ENCODE assay signal across 14 mouse cellular contexts in the genomic region with DNA sequence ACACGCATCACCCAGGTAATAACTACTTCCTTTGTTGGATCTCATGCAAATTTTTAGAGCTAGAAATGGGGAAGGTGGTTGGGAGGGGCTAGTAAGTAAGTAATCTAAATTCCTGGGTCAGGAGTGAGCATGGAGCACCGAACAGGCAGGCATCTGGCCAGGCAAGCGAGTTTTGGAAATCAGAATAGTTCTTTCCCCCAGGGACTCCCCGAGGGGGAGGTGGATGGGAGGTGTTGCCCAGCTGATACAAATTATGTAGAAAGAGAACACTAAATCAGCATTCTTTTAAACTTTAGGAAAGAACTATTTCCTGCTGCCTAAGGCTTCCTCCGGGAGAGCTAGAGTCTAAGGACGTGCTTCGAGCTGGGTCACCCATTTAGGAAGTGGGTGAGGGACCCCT. TPM values are rescaled to one million over a fixed set of nuclear protein-coding genes. Genes with fewer than 3 reads are reported as not detected.
DNase-seq lines count a peak whose midpoint lies in the region; ATAC-seq and TF ChIP-seq lines count a peak whose summit lies in the region.
"Had no signal": no experiment of that assay in that cellular context is flagged by ENCODE, and none has a peak within 500 bp of the region (broad histone marks: within the 10 kb centered on the region; RNA-seq: fewer than 3 reads in every experiment).

No protein-coding gene starts in this region.

- DNase-seq in gastrocnemius, adult 18-20 months (ENCODE audit: low spot score): peak; percentile 33
- no peak for DNase-seq in gastrocnemius, postnatal 36 days
- peak; percentile 12 for DNase-seq in hindbrain, embryonic 10.5 days (ENCODE audit: low spot score)
- peak; percentile 73 for DNase-seq in 3T3-L1 (ENCODE audit: low read depth, low spot score)
- peak; percentile 52 for DNase-seq in embryonic facial prominence, embryonic 11.5 days (ENCODE audit: low spot score)
- DNase-seq in Muller cell, postnatal 12 days (ENCODE audit: inconsistent ontology term): no peak
- DNase-seq: B cell, adult 2 months; cerebellum, adult 18-20 months had no signal

- H3K27me3 ChIP-seq in hindbrain, embryonic 10.5 days (ENCODE audit: insufficient read depth, poor library complexity, severe bottlenecking): peaks cover 44% of the 10 kb centered on the region
- H3K27me3 ChIP-seq in hindbrain, embryonic 13.5 days: 0 out of 2 replicates have a peak, but pooled peaks cover 16% of the 10 kb centered on the region
- H3K27me3 ChIP-seq in embryonic facial prominence, embryonic 11.5 days (ENCODE audit: control insufficient read depth, insufficient read depth, low read length): no peaks in the 10 kb centered on the region
- H3K27me3 ChIP-seq in intestine, postnatal 0 days (replicated peaks; ENCODE audit: control insufficient read depth, insufficient read depth, low read length): no peaks in the 10 kb centered on the region
- H3K27me3 ChIP-seq: forebrain, embryonic 15.5 days; liver, embryonic 12.5 days; neural tube, embryonic 15.5 days had no signal

- H3K36me3 ChIP-seq in hindbrain, embryonic 10.5 days: no peaks in the 10 kb centered on the region
- H3K36me3 ChIP-seq in hindbrain, embryonic 13.5 days: no peaks in the 10 kb centered on the region
- H3K36me3 ChIP-seq in embryonic facial prominence, embryonic 11.5 days (replicated peaks; ENCODE audit: control insufficient read depth, insufficient read depth, low read depth, low read length): no peaks in the 10 kb centered on the region
- H3K36me3 ChIP-seq in intestine, postnatal 0 days (ENCODE audit: control insufficient read depth, insufficient read depth): no peaks in the 10 kb centered on the region
- H3K36me3 ChIP-seq: forebrain, embryonic 15.5 days; liver, embryonic 12.5 days; neural tube, embryonic 15.5 days had no signal

- no peaks in the 10 kb centered on the region for H3K9me3 ChIP-seq in hindbrain, embryonic 10.5 days
- H3K9me3 ChIP-seq in hindbrain, embryonic 13.5 days: no peaks in the 10 kb centered on the region
- no peaks in the 10 kb centered on the region for H3K9me3 ChIP-seq in embryonic facial prominence, embryonic 11.5 days (replicated peaks; ENCODE audit: control insufficient read depth, low read length)
- no peaks in the 10 kb centered on the region for H3K9me3 ChIP-seq in intestine, postnatal 0 days (ENCODE audit: control insufficient read depth)
- H3K9me3 ChIP-seq: forebrain, embryonic 15.5 days; liver, embryonic 12.5 days; neural tube, embryonic 15.5 days had no signal

- ATAC-seq in hindbrain, embryonic 13.5 days (ENCODE audit: low FRiP score): no peak
- no peak for ATAC-seq in embryonic facial prominence, embryonic 11.5 days (replicated peaks; ENCODE audit: insufficient number of reproducible peaks, low FRiP score, low TSS enrichment, low read depth)
- no peak for ATAC-seq in intestine, postnatal 0 days
- ATAC-seq: inflammation-experienced regulatory T-cells, adult 6 months; liver, embryonic 12.5 days had no signal

- H3K4me1 ChIP-seq in hindbrain, embryonic 10.5 days (replicated peaks): no peaks in the 10 kb centered on the region
- no peaks in the 10 kb centered on the region for H3K4me1 ChIP-seq in hindbrain, embryonic 13.5 days (replicated peaks)
- H3K4me1 ChIP-seq in embryonic facial prominence, embryonic 11.5 days (ENCODE audit: control insufficient read depth, insufficient read depth, low read length): no peaks in the 10 kb centered on the region
- no peaks in the 10 kb centered on the region for H3K4me1 ChIP-seq in intestine, postnatal 0 days (replicated peaks; ENCODE audit: control insufficient read depth, insufficient read depth, low read length)
- H3K4me1 ChIP-seq: forebrain, embryonic 15.5 days; liver, embryonic 12.5 days; neural tube, embryonic 15.5 days had no signal

- no peak overlapping the region for H3K4me3 ChIP-seq in hindbrain, embryonic 10.5 days
- no peak overlapping the region for H3K4me3 ChIP-seq in hindbrain, embryonic 13.5 days
- H3K4me3 ChIP-seq in embryonic facial prominence, embryonic 11.5 days (ENCODE audit: low read depth, low read length): no peak overlapping the region
- H3K4me3 ChIP-seq in intestine, postnatal 0 days (ENCODE audit: low read depth, low read length): no peak overlapping the region
- H3K4me3 ChIP-seq: forebrain, embryonic 15.5 days; liver, embryonic 12.5 days; neural tube, embryonic 15.5 days had no signal

- 63% methylated on average over 7 of the region's 7 CpGs for WGBS in hindbrain, embryonic 10.5 days
- WGBS in hindbrain, embryonic 13.5 days: 72% methylated on average over 7 of the region's 7 CpGs
- 33% methylated on average over 7 of the region's 7 CpGs for WGBS in embryonic facial prominence, embryonic 11.5 days
- WGBS in intestine, postnatal 0 days: 60% methylated on average over 7 of the region's 7 CpGs

- no peak for TF ChIP-seq CTCF in intestine, postnatal 0 days (IDR thresholded peaks at IDR 0.05; ENCODE audit: low read depth)

- no peak overlapping the region for H3K27ac ChIP-seq in hindbrain, embryonic 10.5 days
- no peak overlapping the region for H3K27ac ChIP-seq in hindbrain, embryonic 13.5 days
- no peak overlapping the region for H3K27ac ChIP-seq in embryonic facial prominence, embryonic 11.5 days (replicated peaks; ENCODE audit: low read depth, low read length)
- H3K27ac ChIP-seq in intestine, postnatal 0 days (ENCODE audit: low read depth, low read length): no peak overlapping the region
- H3K27ac ChIP-seq: forebrain, embryonic 15.5 days; liver, embryonic 12.5 days; neural tube, embryonic 15.5 days had no signal

- no peak overlapping the region for H3K4me2 ChIP-seq in hindbrain, embryonic 13.5 days
- H3K4me2 ChIP-seq in embryonic facial prominence, embryonic 11.5 days (ENCODE audit: low read depth, low read length): no peak overlapping the region
- no peak overlapping the region for H3K4me2 ChIP-seq in intestine, postnatal 0 days (replicated peaks; ENCODE audit: low read depth)
- H3K4me2 ChIP-seq: forebrain, embryonic 15.5 days; liver, embryonic 12.5 days; neural tube, embryonic 15.5 days had no signal

- intact Hi-C loops in gastrocnemius, postnatal 36 days (cut with DNase I): no loop called here

- H3K9ac ChIP-seq in hindbrain, embryonic 13.5 days: no peak overlapping the region
- H3K9ac ChIP-seq in embryonic facial prominence, embryonic 11.5 days (replicated peaks; ENCODE audit: low read length): no peak overlapping the region
- no peak overlapping the region for H3K9ac ChIP-seq in intestine, postnatal 0 days (ENCODE audit: low read depth, low read length)
- H3K9ac ChIP-seq: forebrain, embryonic 15.5 days; liver, embryonic 12.5 days; neural tube, embryonic 15.5 days had no signal

RNA-seq across cellular contexts. Expression of a gene that starts 25.8 kb away (rescaled TPM):
- 10 to 100 TPM; 13.4 to 17.4 TPM for total RNA-seq in gastrocnemius, adult 18-20 months (2021)
- total RNA-seq in gastrocnemius, postnatal 36 days (2021): 10 to 100 TPM; 16.6 to 18.6 TPM
- polyA plus RNA-seq in hindbrain, embryonic 10.5 days (2016; fragmentation: Nextera tagmentation; extraction: Ambion mirVana): 26.6 and 28.6 TPM in 2 replicates
- polyA plus RNA-seq in hindbrain, embryonic 13.5 days (2015; fragmentation: Nextera tagmentation; extraction: Ambion mirVana): 11.9 TPM in 2 replicates
- polyA plus RNA-seq in embryonic facial prominence, embryonic 11.5 days (2014; fragmentation: Nextera tagmentation; extraction: Ambion mirVana): 23.3 and 27.7 TPM in 2 replicates
- 32.8 and 37.5 TPM in 2 replicates for polyA plus RNA-seq in intestine, postnatal 0 days (2015; fragmentation: Nextera tagmentation; extraction: Ambion mirVana)

Comparison
In these comparisons a context has a peak if more than half of its experiments do, and no peak if none do; other contexts are left out.
1. DNase-seq: peak in gastrocnemius, adult 18-20 months (single experiment), hindbrain, embryonic 10.5 days (single experiment), 3T3-L1 (single experiment) and embryonic facial prominence, embryonic 11.5 days (single experiment); none in gastrocnemius, postnatal 36 days (0 of 2) and Muller cell, postnatal 12 days (single experiment).